Comparison of ENCODE assay signal across 8 mouse cellular contexts in the genomic region with DNA sequence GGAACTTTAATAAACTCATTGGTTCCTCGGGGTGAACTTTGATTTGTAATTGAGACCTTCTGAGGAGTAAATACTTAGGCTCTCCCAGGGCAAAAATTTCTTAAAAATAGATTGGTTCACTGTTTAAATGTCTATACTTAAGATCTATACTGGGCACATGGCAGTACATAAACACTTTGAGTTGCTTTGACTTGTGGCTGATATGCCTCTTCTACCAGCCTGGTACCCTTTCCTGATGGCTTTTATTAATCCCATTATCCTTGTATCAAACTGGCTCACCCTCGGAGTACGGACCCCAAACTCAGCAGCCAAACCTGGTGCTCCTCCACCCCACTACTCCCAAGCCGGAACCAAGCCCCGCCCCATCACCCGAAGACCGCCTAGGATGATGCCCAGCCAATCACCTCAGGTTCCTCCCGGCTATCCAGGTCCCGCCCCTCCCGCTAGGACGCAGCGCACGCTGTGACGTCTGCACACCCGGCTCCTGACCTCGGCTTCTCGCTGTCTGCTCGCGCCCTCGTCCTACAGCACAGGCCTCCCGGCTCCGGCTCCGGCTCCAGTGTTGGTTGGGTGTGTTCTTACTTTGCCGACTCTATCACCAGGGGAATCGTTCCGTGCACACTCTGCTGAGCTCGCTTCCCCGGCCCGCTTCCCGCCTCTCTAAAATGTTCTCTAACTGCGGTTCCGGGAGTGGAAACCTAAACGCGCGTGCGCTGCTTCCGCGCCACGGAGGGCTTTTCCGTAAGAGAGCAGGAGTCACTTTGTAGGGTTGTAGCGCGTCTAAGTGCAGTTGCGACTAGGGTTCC. TPM values are rescaled to one million over a fixed set of nuclear protein-coding genes. Genes with fewer than 3 reads are reported as not detected.
DNase-seq lines count a peak whose midpoint lies in the region; ATAC-seq lines count a peak whose summit lies in the region.

A gene (plus strand): TSS at position 464 of the 806 bp plus-strand sequence.

- WGBS in hindbrain, embryonic 14.5 days = under 1% methylated on average over 43 of the region's 43 CpGs

- peak within 1 kb of the TSS; percentile 84 for H3K27ac ChIP-seq in hindbrain, embryonic 14.5 days

- no peaks in the 10 kb centered on the region for H3K9me3 ChIP-seq in hindbrain, embryonic 14.5 days (ENCODE audit: control insufficient read depth, low read length)

- H3K4me1 ChIP-seq in hindbrain, embryonic 14.5 days (replicated peaks; ENCODE audit: control insufficient read depth, insufficient read depth, low read length) = peaks cover 15% of the 10 kb centered on the region

- H3K9ac ChIP-seq in hindbrain, embryonic 14.5 days = peak within 1 kb of the TSS; percentile 61

- H3K4me3 ChIP-seq in hindbrain, embryonic 14.5 days (replicated peaks; ENCODE audit: low read length) = peak within 1 kb of the TSS; percentile 56

- peak; percentile 96 for DNase-seq in R1 (ENCODE audit: low read depth, low spot score)
- peak; percentile 95 to 97 for DNase-seq in cerebellum, postnatal 25 days
- DNase-seq in frontal cortex, postnatal 25 days (ENCODE audit: low spot score in 2 of 2) = peak; percentile 77 to 88
- peak; percentile 89 for DNase-seq in hindbrain, embryonic 14.5 days (ENCODE audit: low spot score)
- peak; percentile 94 for DNase-seq in layer of hippocampus, postnatal 36 days
- DNase-seq in lung, postnatal 36 days = peak; percentile 98
- peak; percentile 96 for DNase-seq in retina, postnatal 1 day
- peak; percentile 91 for DNase-seq in urinary bladder, adult 18-20 months (ENCODE audit: low spot score in 2 of 2)

- peak within 1 kb of the TSS; percentile 66 for H3K4me2 ChIP-seq in hindbrain, embryonic 14.5 days (replicated peaks)

- peaks cover 34% of the 10 kb centered on the region for H3K36me3 ChIP-seq in hindbrain, embryonic 14.5 days (replicated peaks; ENCODE audit: control insufficient read depth, insufficient read depth)

- no peaks in the 10 kb centered on the region for H3K27me3 ChIP-seq in hindbrain, embryonic 14.5 days (ENCODE audit: control insufficient read depth, insufficient read depth, low read length)

- ATAC-seq in hindbrain, embryonic 14.5 days (ENCODE audit: low FRiP score) = peak; percentile 99

RNA-seq across cellular contexts. Expression of the gene that starts here (rescaled TPM):
- 136 and 147 TPM in 2 replicates for polyA plus RNA-seq in hindbrain, embryonic 14.5 days (2014; fragmentation: Nextera tagmentation; extraction: Ambion mirVana)
- total RNA-seq in layer of hippocampus, postnatal 36 days (2021) = 10 to 100 TPM; 62.6 to 63.4 TPM

Comparison
In these comparisons a context has a peak if more than half of its experiments do, and no peak if none do; other contexts are left out.
1. Peak in every context shown above with its lines: DNase-seq, ATAC-seq, H3K4me3 ChIP-seq and H3K27ac ChIP-seq.